Mouse (Mus musculus): Measurements from ENCODE around the gene Drg1. TPM values are rescaled to one million over a fixed set of nuclear protein-coding genes. Genes with fewer than 3 reads are reported as not detected.

Drg1 gene
- 212 and 223 TPM in 2 replicates for polyA plus RNA-seq (2015; fragmentation: Nextera tagmentation; extraction: Ambion mirVana)

GRCm38 (mm10) chr11:3266079-3266685 is at the start of gene Drg1:
Gene Drg1 (minus strand): TSS chr11:3266415.
- Histone ChIP-seq H3K4me1 (ENCODE audit: control insufficient read depth, insufficient read depth, low read length) (peaks cover 29% of the 10 kb centered on the region), H3K9me3 (replicated peaks; ENCODE audit: control insufficient read depth, low read length, poor library complexity, severe bottlenecking) (no peaks in the 10 kb centered on the region), H3K27ac (ENCODE audit: low read length) (peak within 1 kb of the TSS; percentile 91), H3K4me3 (ENCODE audit: low read depth, low read length) (peak within 1 kb of the TSS; percentile 65), H3K4me2 (ENCODE audit: low read length) (peak within 1 kb of the TSS; percentile 70), H3K9ac (ENCODE audit: low read depth, low read length) (peak within 1 kb of the TSS; percentile 87), H3K36me3 (ENCODE audit: control insufficient read depth, insufficient read depth, low read length) (peaks cover 9% of the 10 kb centered on the region; the same call in 1 of the 2 replicates), H3K27me3 (ENCODE audit: control insufficient read depth, insufficient read depth, low read depth, low read length) (no peaks in the 10 kb centered on the region)
- peak; percentile 98 for ATAC-seq
- under 1% methylated on average over 68 of the region's 72 CpGs for WGBS

GRCm38 (mm10) chr11:3314148-3314547 is 47.9 kb upstream of the Drg1 start:
- Histone ChIP-seq H3K27ac (ENCODE audit: low read length) (no peak overlapping the region), H3K4me1 (ENCODE audit: control insufficient read depth, insufficient read depth, low read length) (no peaks in the 10 kb centered on the region), H3K27me3 (ENCODE audit: control insufficient read depth, insufficient read depth, low read depth, low read length) (no peaks in the 10 kb centered on the region), H3K9me3 (replicated peaks; ENCODE audit: control insufficient read depth, low read length, poor library complexity, severe bottlenecking) (no peaks in the 10 kb centered on the region), H3K36me3 (ENCODE audit: control insufficient read depth, insufficient read depth, low read length) (peaks cover 9% of the 10 kb centered on the region), H3K4me3 (ENCODE audit: low read depth, low read length) (no peak overlapping the region), H3K9ac (ENCODE audit: low read depth, low read length) (no peak overlapping the region), H3K4me2 (ENCODE audit: low read length) (no peak overlapping the region)
- peak; percentile 64; the same call in 1 of the 2 replicates for ATAC-seq
- WGBS: 32% methylated on average over 2 of the region's 2 CpGs

- no peak overlapping the region for H3K4me2 ChIP-seq (ENCODE audit: low read length)
- peaks cover 17% of the 10 kb centered on the region for H3K36me3 ChIP-seq (ENCODE audit: control insufficient read depth, insufficient read depth, low read length)
- 88% methylated on average over 1 of the region's 1 CpGs for WGBS
Measured at GRCm38 (mm10) chr11:3313294-3313693, 47.1 kb upstream of the Drg1 start.

GRCm38 (mm10) chr11:3311586-3312347 is 45.6 kb upstream of the Drg1 start:
- Histone ChIP-seq H3K9ac (ENCODE audit: low read depth, low read length) (no peak overlapping the region), H3K27me3 (ENCODE audit: control insufficient read depth, insufficient read depth, low read depth, low read length) (no peaks in the 10 kb centered on the region), H3K9me3 (replicated peaks; ENCODE audit: control insufficient read depth, low read length, poor library complexity, severe bottlenecking) (no peaks in the 10 kb centered on the region), H3K4me2 (ENCODE audit: low read length) (no peak overlapping the region), H3K4me1 (ENCODE audit: control insufficient read depth, insufficient read depth, low read length) (no peaks in the 10 kb centered on the region), H3K36me3 (ENCODE audit: control insufficient read depth, insufficient read depth, low read length) (peaks cover 29% of the 10 kb centered on the region), H3K27ac (ENCODE audit: low read length) (no peak overlapping the region), H3K4me3 (ENCODE audit: low read depth, low read length) (no peak overlapping the region)
- 85% methylated on average over 9 of the region's 10 CpGs for WGBS
- no peak for ATAC-seq

More at GRCm38 (mm10) chr11:3313294-3313693, 47.1 kb upstream of the Drg1 start:
- no peak overlapping the region for H3K4me3 ChIP-seq (ENCODE audit: low read depth, low read length)
- H3K4me1 ChIP-seq (ENCODE audit: control insufficient read depth, insufficient read depth, low read length): no peaks in the 10 kb centered on the region
- no peaks in the 10 kb centered on the region for H3K27me3 ChIP-seq (ENCODE audit: control insufficient read depth, insufficient read depth, low read depth, low read length)
- H3K27ac ChIP-seq (ENCODE audit: low read length): no peak overlapping the region
- H3K9ac ChIP-seq (ENCODE audit: low read depth, low read length): no peak overlapping the region
- ATAC-seq: no peak
- H3K9me3 ChIP-seq (replicated peaks; ENCODE audit: control insufficient read depth, low read length, poor library complexity, severe bottlenecking): no peaks in the 10 kb centered on the region

GRCm38 (mm10) chr11:3310789-3311585 is 44.8 kb upstream of the Drg1 start:
- no peaks in the 10 kb centered on the region for H3K27me3 ChIP-seq (ENCODE audit: control insufficient read depth, insufficient read depth, low read depth, low read length)
- no peak overlapping the region for H3K4me2 ChIP-seq (ENCODE audit: low read length)
- no peaks in the 10 kb centered on the region for H3K9me3 ChIP-seq (replicated peaks; ENCODE audit: control insufficient read depth, low read length, poor library complexity, severe bottlenecking)
- H3K4me1 ChIP-seq (ENCODE audit: control insufficient read depth, insufficient read depth, low read length): no peaks in the 10 kb centered on the region
- H3K4me3 ChIP-seq (ENCODE audit: low read depth, low read length): no peak overlapping the region
- 92% methylated on average over 10 of the region's 10 CpGs for WGBS
- H3K27ac ChIP-seq (ENCODE audit: low read length): no peak overlapping the region
- no peak overlapping the region for H3K9ac ChIP-seq (ENCODE audit: low read depth, low read length)
- ATAC-seq: no peak
- H3K36me3 ChIP-seq (ENCODE audit: control insufficient read depth, insufficient read depth, low read length): peaks cover 37% of the 10 kb centered on the region

GRCm38 (mm10) chr11:3309884-3310283 is 43.7 kb upstream of the Drg1 start:
- H3K27ac ChIP-seq (ENCODE audit: low read length): no peak overlapping the region
- H3K4me3 ChIP-seq (ENCODE audit: low read depth, low read length): no peak overlapping the region
- no peaks in the 10 kb centered on the region for H3K27me3 ChIP-seq (ENCODE audit: control insufficient read depth, insufficient read depth, low read depth, low read length)
- H3K4me1 ChIP-seq (ENCODE audit: control insufficient read depth, insufficient read depth, low read length): no peaks in the 10 kb centered on the region
- no peaks in the 10 kb centered on the region for H3K9me3 ChIP-seq (replicated peaks; ENCODE audit: control insufficient read depth, low read length, poor library complexity, severe bottlenecking)
- peaks cover 42% of the 10 kb centered on the region for H3K36me3 ChIP-seq (ENCODE audit: control insufficient read depth, insufficient read depth, low read length)
- ATAC-seq: no peak
- no peak overlapping the region for H3K9ac ChIP-seq (ENCODE audit: low read depth, low read length)
- H3K4me2 ChIP-seq (ENCODE audit: low read length): no peak overlapping the region
- 94% methylated on average over 4 of the region's 4 CpGs for WGBS

GRCm38 (mm10) chr11:3307875-3308274 is 41.7 kb upstream of the Drg1 start:
- no peak overlapping the region for H3K9ac ChIP-seq (ENCODE audit: low read depth, low read length)
- no peaks in the 10 kb centered on the region for H3K9me3 ChIP-seq (replicated peaks; ENCODE audit: control insufficient read depth, low read length, poor library complexity, severe bottlenecking)
- no peak overlapping the region for H3K4me2 ChIP-seq (ENCODE audit: low read length)
- no peak for ATAC-seq
- H3K27ac ChIP-seq (ENCODE audit: low read length): no peak overlapping the region
- no peak overlapping the region for H3K4me3 ChIP-seq (ENCODE audit: low read depth, low read length)
- H3K36me3 ChIP-seq (ENCODE audit: control insufficient read depth, insufficient read depth, low read length): peaks cover 45% of the 10 kb centered on the region
- 90% methylated on average over 3 of the region's 3 CpGs for WGBS
- H3K27me3 ChIP-seq (ENCODE audit: control insufficient read depth, insufficient read depth, low read depth, low read length): no peaks in the 10 kb centered on the region
- H3K4me1 ChIP-seq (ENCODE audit: control insufficient read depth, insufficient read depth, low read length): no peaks in the 10 kb centered on the region

- H3K4me2 ChIP-seq (ENCODE audit: low read length): no peak overlapping the region
- H3K9me3 ChIP-seq (replicated peaks; ENCODE audit: control insufficient read depth, low read length, poor library complexity, severe bottlenecking): no peaks in the 10 kb centered on the region
Measured at GRCm38 (mm10) chr11:3305821-3306220, 39.6 kb upstream of the Drg1 start.

More at GRCm38 (mm10) chr11:3305821-3306220, 39.6 kb upstream of the Drg1 start:
- no peak for ATAC-seq
- 95% methylated on average over 4 of the region's 4 CpGs for WGBS
- H3K4me3 ChIP-seq (ENCODE audit: low read depth, low read length): no peak overlapping the region
- peaks cover 44% of the 10 kb centered on the region for H3K36me3 ChIP-seq (ENCODE audit: control insufficient read depth, insufficient read depth, low read length)
- H3K27me3 ChIP-seq (ENCODE audit: control insufficient read depth, insufficient read depth, low read depth, low read length): no peaks in the 10 kb centered on the region
- H3K4me1 ChIP-seq (ENCODE audit: control insufficient read depth, insufficient read depth, low read length): no peaks in the 10 kb centered on the region
- H3K9ac ChIP-seq (ENCODE audit: low read depth, low read length): no peak overlapping the region
- H3K27ac ChIP-seq (ENCODE audit: low read length): no peak overlapping the region
